13 mouse cellular contexts compared by ENCODE assay signal in genomic region chr13:100579220-100579619, GRCm38 (mm10). TPM values are rescaled to one million over a fixed set of nuclear protein-coding genes. Genes with fewer than 3 reads are reported as not detected.
"Had no signal": no experiment of that assay in that cellular context is flagged by ENCODE, and none has a peak within 500 bp of the region (broad histone marks: within the 10 kb centered on the region; RNA-seq: fewer than 3 reads in every experiment).

No protein-coding gene starts in this region.

- DNase-seq: layer of hippocampus, postnatal 36 days; lung, adult 2 months; lung, postnatal 14 days; lung, postnatal 4 days; midbrain, embryonic 14.5 days; thymus, adult 2 months; thymus, postnatal 14 days; thymus, postnatal 4 days had no signal

- H3K27ac ChIP-seq: kidney, postnatal 0 days; left cerebral cortex, adult 2 months had no signal

- H3K4me2 ChIP-seq: midbrain, embryonic 11.5 days had no signal

- ATAC-seq: intestine, embryonic 16.5 days had no signal

- H3K4me3 ChIP-seq: left cerebral cortex, adult 2 months had no signal

RNA-seq across cellular contexts. Expression of gene Ocln, which starts 26.7 kb away (rescaled TPM):
- total RNA-seq: megakaryocyte-erythroid progenitor cell, adult 5-6 weeks had no signal
